Mouse (Mus musculus) thymus, postnatal 10 days (tissue): ENCODE results near the gene Lmnb2.
A peak's percentile ranks its signal among the peaks of the same experiment; 100 is the strongest.

Experiments
- DNase-seq, 2 experiments: peaks; one replicate each; pipeline ENCODE4 v3.0.0; 2021; ENCODE audit warnings: low spot score in 2 of 2

Gene Lmnb2

GRCm38 (mm10) chr10:80917779-80918434 is at the start of gene Lmnb2:
Gene Lmnb2 (minus strand): TSS chr10:80918245.
- DNase-seq: peak; percentile 38 to 58

- DNase-seq: no peak
Measured at GRCm38 (mm10) chr10:80967101-80967656, 49.1 kb upstream of the Lmnb2 start.

GRCm38 (mm10) chr10:80966296-80966695 is 48.3 kb upstream of the Lmnb2 start:
- no peak for DNase-seq

GRCm38 (mm10) chr10:80963031-80963975 is 45.3 kb upstream of the Lmnb2 start:
- DNase-seq: no peak

- DNase-seq: no peak
Measured at GRCm38 (mm10) chr10:80962585-80962984, 44.5 kb upstream of the Lmnb2 start.

GRCm38 (mm10) chr10:80962051-80962472 is 44.0 kb upstream of the Lmnb2 start:
- DNase-seq: no peak

GRCm38 (mm10) chr10:80960551-80961508 is 42.8 kb upstream of the Lmnb2 start:
- DNase-seq: no peak

- no peak for DNase-seq
Measured at GRCm38 (mm10) chr10:80958979-80959637, 41.1 kb upstream of the Lmnb2 start.

- no peak for DNase-seq
Measured at GRCm38 (mm10) chr10:80957791-80958190, 39.7 kb upstream of the Lmnb2 start.

- no peak for DNase-seq
Measured at GRCm38 (mm10) chr10:80956901-80957300, 38.9 kb upstream of the Lmnb2 start.

GRCm38 (mm10) chr10:80956385-80956784 is 38.3 kb upstream of the Lmnb2 start:
- no peak for DNase-seq

- peak in 1 of 2 experiments; percentile 59 for DNase-seq
Measured at GRCm38 (mm10) chr10:80955536-80955935, 37.5 kb upstream of the Lmnb2 start.

GRCm38 (mm10) chr10:80954843-80955242 is 36.8 kb upstream of the Lmnb2 start:
- DNase-seq: no peak

GRCm38 (mm10) chr10:80954415-80954814 is 36.4 kb upstream of the Lmnb2 start:
- no peak for DNase-seq

- DNase-seq: no peak
Measured at GRCm38 (mm10) chr10:80952449-80952848, 34.4 kb upstream of the Lmnb2 start.

- no peak for DNase-seq
Measured at GRCm38 (mm10) chr10:80951761-80952390, 33.8 kb upstream of the Lmnb2 start.

- no peak for DNase-seq
Measured at GRCm38 (mm10) chr10:80950314-80950713, 32.3 kb upstream of the Lmnb2 start.

- DNase-seq: no peak
Measured at GRCm38 (mm10) chr10:80949081-80949480, 31.0 kb upstream of the Lmnb2 start.

GRCm38 (mm10) chr10:80948570-80948969 is 30.5 kb upstream of the Lmnb2 start:
- DNase-seq: no peak

GRCm38 (mm10) chr10:80947802-80948201 is 29.8 kb upstream of the Lmnb2 start:
- DNase-seq: no peak
